Mouse (Mus musculus): ENCODE results near the gene Spag5. TPM values are rescaled to one million over a fixed set of nuclear protein-coding genes. Genes with fewer than 3 reads are reported as not detected.
"Not testable (repeated sequence)": the region's sequence is repeated elsewhere in the genome, so short reads cannot be mapped to it uniquely, and the experiment has no call there.

The Spag5 gene
- 63.0 and 64.7 TPM in 2 replicates for polyA plus RNA-seq (2016; fragmentation: Nextera tagmentation; extraction: Ambion mirVana)

DNA sequence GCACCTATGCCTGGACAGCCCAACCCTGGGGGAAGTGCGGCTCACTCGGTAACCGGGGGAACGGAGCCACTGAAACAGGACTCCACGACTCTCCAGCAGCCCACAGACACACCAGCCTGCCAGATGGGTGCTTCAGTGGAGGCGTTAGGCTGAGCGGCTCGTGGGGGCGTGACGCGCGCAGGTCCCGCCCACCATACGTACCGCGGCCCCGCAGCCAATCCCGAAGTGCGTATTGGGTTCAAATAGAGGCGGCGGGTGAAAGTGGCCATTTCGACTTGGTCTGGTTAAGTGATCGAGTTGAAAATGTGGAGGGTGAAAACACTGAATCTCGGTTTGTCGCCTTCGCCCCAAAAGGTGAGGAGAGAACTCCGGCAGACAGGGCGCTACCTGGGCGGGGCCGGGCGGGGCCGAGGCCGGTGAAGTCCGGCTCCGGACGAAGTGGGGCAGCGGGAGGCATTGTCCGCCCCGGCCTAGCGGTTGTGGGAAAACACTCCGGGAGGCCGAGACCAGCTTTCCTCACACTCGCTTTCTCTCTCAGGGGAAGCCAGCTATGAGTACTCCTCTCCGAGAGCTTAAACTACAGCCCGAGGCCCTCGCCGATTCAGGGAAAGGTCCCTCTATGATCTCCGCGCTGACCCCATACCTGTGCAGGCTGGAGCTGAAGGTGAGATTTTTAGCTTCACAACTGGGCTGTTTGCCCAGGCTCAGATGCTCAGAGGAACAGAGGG, at the start of gene Spag5:
Spag5 (plus strand) TSS at position 173 of the 728 bp plus-strand sequence.
- ATAC-seq (ENCODE audit: low FRiP score): peak; percentile 100
- peak within 1 kb of the TSS; percentile 79 for H3K4me2 ChIP-seq
- under 1% methylated on average over 49 of the region's 49 CpGs for WGBS
- no peaks in the 10 kb centered on the region for H3K27me3 ChIP-seq
- H3K27ac ChIP-seq: peak within 1 kb of the TSS; percentile 72
- no peaks in the 10 kb centered on the region for H3K9me3 ChIP-seq
- peaks cover 14% of the 10 kb centered on the region for H3K4me1 ChIP-seq
- H3K9ac ChIP-seq: peak within 1 kb of the TSS; percentile 76
- H3K4me3 ChIP-seq (replicated peaks): peak within 1 kb of the TSS; percentile 71
- H3K36me3 ChIP-seq (replicated peaks): peaks cover 31% of the 10 kb centered on the region

DNA sequence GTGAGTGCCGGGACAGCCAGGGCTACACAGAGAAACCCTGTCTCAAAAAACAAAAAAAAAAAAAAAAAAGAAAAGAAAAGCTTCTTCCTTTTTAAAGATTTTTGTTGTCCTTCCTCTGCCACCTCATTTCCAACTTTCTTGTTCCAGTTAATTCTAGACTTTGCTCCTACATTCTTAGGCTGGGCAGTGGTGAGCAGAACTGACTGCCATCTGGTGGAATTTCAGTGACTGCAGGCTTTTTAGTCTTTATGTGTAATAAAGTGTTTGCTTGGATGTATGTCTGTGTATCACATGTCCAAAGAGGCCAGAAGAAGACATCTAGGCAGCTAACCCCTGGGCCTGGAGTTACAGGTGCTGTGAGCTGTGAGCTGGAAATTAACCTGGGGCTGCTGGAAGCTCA, 44.7 kb upstream of the Spag5 start:
- Histone ChIP-seq H3K9me3 (no peaks in the 10 kb centered on the region), H3K4me1 (no peaks in the 10 kb centered on the region), H3K9ac (no peak overlapping the region), H3K4me3 (replicated peaks) (no peak overlapping the region), H3K36me3 (replicated peaks) (peaks cover 28% of the 10 kb centered on the region), H3K27ac (no peak overlapping the region), H3K4me2 (no peak overlapping the region), H3K27me3 (peaks cover 14% of the 10 kb centered on the region; the same call in 1 of the 2 replicates)
- no peak for ATAC-seq (ENCODE audit: low FRiP score)
- 100% methylated on average over 1 of the region's 1 CpGs for WGBS

DNA sequence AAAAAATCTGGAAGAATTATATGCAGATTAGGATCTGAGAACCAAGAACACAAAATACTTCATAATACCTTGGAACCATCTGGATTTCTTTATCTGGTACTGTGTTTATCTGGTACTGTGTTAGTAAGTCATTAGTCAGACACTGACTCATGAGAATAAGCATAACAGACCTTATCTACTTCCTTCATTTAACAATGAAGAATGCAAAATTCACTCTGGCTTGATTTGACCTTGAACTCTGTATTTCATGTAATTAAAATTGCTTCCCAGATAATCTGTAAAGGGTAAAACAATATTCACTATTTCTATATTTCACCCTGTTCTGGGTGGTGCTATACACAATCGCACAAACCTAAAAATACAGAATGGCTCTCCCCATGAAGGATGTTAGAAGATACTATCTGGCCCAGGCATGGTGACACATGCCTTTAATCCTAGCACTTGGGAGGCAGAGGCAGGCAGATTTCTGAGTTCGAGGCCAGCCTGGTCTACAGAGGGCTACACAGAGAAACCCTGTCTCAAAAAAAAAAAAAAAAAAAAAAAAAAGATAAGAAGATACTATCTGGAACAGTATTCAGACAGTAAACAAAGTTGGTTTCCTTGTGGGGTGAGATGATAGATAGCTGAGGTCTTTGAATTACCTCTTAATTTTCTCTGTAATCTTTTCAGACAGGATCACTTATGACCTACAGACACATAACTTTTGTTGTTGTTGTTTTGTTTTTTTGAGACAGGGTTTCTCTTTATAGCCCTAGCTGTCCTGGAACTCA, 40.7 kb upstream of the Spag5 start:
- Histone ChIP-seq H3K4me1 (peaks cover 11% of the 10 kb centered on the region), H3K9me3 (no peaks in the 10 kb centered on the region), H3K4me2 (peak overlapping the region; percentile 81), H3K27me3 (peaks cover 14% of the 10 kb centered on the region; the same call in 1 of the 2 replicates), H3K9ac (0 out of 2 replicates have a peak overlapping the region, but pooled peaks have one; percentile 91), H3K36me3 (replicated peaks) (peaks cover 24% of the 10 kb centered on the region), H3K27ac (no peak overlapping the region), H3K4me3 (replicated peaks) (peak overlapping the region; percentile 90)
- 95% methylated on average over 2 of the region's 2 CpGs for WGBS
- no peak for ATAC-seq (ENCODE audit: low FRiP score)

DNA sequence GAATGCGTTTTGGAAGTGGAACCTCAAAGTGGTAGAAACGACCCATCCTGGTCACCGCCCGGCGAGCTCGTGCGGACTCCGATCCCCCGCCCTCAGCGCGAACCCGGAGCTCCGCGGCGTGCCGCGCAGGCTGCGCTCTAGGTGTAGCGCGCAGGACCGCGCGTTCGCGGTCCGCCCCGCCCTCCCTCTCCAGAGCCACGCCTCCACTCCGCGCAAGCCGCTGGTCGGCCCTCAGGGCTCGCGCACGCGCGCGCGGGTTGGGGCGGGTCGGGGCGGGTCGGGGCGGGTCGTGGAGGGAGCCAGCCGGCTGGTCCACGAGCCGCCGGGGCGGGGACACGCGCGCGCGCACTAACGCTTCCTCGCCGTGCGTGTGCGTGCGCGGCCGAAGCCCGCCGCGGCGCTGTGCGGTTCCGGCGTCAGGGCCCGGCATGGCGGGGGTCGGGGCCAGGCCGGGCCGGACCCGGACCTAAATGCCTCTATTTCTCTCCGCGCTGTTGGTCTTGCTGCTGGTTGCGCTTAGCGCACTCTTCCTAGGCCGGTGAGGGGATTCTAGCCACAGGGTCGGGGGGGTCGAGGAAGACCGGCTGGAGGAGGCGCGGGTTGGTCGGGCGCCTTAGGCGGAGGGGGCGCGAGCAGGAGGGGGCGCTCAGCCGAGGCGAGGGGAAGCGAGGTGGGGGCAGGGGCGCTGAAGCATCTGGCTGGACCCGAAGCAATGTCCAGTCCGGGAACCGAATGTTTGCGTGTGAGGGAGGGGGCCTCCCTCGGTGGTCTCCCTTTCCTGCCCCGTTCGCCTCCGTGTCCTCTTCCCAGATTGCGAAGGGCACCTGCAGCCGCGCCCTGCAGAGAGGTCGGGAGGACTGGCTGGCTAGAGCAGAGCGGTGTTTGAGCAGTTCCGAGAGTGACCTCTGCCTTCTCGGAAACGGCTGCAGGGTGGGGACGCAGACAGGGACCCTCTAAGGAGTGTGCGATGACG, 39.7 kb upstream of the Spag5 start, which contains the start of gene 2610507B11Rik:
2610507B11Rik (plus strand) TSS at position 373 of the 973 bp plus-strand sequence.
- H3K9me3 ChIP-seq: no peaks in the 10 kb centered on the region
- H3K27me3 ChIP-seq: peaks cover 14% of the 10 kb centered on the region; the same call in 1 of the 2 replicates
- peaks cover 11% of the 10 kb centered on the region for H3K4me1 ChIP-seq
- peak within 1 kb of the TSS; percentile 81 for H3K4me2 ChIP-seq
- peaks cover 32% of the 10 kb centered on the region for H3K36me3 ChIP-seq (replicated peaks)
- WGBS: under 1% methylated on average over 109 of the region's 115 CpGs
- H3K27ac ChIP-seq: peak within 1 kb of the TSS; percentile 86
- peak within 1 kb of the TSS; percentile 90 for H3K4me3 ChIP-seq (replicated peaks)
- H3K9ac ChIP-seq: peak within 1 kb of the TSS; percentile 91
- ATAC-seq (ENCODE audit: low FRiP score): peak; percentile 95

DNA sequence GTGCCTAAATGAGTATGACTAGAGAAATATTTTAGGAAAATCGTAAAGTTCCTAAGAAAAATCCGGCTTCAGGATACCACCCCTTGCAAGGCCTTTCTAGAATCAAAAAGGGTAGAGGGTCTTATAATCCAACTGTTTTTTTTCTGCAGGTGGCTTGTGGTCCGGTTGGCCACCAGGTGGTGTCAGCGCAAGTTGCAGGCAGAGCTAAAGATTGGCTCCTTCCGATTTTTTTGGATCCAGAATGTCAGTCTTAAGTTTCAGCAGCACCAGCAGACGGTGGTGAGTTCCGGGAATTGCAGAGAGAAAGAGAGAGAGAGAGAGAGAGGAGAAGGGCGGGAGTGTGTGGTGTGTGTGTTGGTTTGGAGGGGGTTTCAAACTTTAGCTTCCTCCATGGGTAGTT, 38.8 kb upstream of the Spag5 start:
- peak overlapping the region; percentile 90 for H3K4me3 ChIP-seq (replicated peaks)
- ATAC-seq (ENCODE audit: low FRiP score): no peak
- peak overlapping the region; percentile 81 for H3K4me2 ChIP-seq
- H3K27me3 ChIP-seq: peaks cover 14% of the 10 kb centered on the region; the same call in 1 of the 2 replicates
- peak overlapping the region; percentile 25; the same call in 1 of the 2 replicates for H3K9ac ChIP-seq
- H3K27ac ChIP-seq: no peak overlapping the region
- H3K9me3 ChIP-seq: no peaks in the 10 kb centered on the region
- H3K36me3 ChIP-seq (replicated peaks): peaks cover 40% of the 10 kb centered on the region
- peaks cover 11% of the 10 kb centered on the region for H3K4me1 ChIP-seq
- WGBS: 2% methylated on average over 8 of the region's 8 CpGs

DNA sequence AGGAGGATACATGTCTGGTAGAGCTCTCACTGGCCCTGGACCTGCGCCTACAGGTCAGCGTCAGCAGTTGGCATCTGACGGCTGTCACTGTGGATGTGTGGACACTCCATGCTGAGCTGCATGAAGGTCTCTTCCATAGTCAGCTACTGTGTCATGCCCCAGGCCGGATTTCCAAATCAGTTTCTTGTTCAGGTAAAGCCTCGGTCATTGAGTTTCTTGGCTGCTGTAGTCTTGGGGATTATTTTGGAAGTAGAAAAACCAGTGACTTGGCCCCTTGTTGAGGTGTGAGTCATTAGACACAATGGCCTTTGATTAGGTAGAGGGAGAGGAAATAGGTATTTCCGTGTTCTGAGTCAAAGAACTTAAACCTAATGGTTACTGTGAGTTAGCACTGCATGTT, 35.8 kb upstream of the Spag5 start:
- H3K4me1 ChIP-seq: peaks cover 11% of the 10 kb centered on the region
- H3K36me3 ChIP-seq (replicated peaks): peaks cover 68% of the 10 kb centered on the region
- no peaks in the 10 kb centered on the region for H3K27me3 ChIP-seq
- no peaks in the 10 kb centered on the region for H3K9me3 ChIP-seq
- H3K4me3 ChIP-seq (replicated peaks): no peak overlapping the region
- no peak overlapping the region for H3K27ac ChIP-seq
- WGBS: 98% methylated on average over 6 of the region's 6 CpGs
- no peak for ATAC-seq (ENCODE audit: low FRiP score)
- H3K9ac ChIP-seq: no peak overlapping the region
- no peak overlapping the region for H3K4me2 ChIP-seq

DNA sequence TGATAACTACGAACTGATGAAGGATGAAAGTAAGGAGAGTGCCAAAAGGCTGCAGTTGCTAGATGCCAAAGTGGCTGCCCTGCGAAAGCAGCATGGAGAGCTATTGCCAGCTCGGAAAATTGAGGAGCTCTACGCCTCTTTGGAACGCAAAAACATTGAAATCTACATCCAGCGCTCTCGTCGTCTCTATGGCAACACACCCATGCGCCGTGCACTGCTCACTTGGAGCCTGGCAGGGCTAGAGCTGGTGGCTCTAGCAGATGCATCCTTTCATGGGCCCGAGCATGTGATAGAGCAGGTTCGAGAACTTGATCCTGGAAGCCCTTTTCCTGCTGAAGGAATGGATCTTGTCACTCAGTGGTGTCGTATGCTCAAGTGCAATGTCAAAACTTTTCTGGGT, 29.3 kb upstream of the Spag5 start:
- peaks cover 95% of the 10 kb centered on the region for H3K36me3 ChIP-seq (replicated peaks)
- no peaks in the 10 kb centered on the region for H3K27me3 ChIP-seq
- no peaks in the 10 kb centered on the region for H3K9me3 ChIP-seq
- no peak for ATAC-seq (ENCODE audit: low FRiP score)
- no peak overlapping the region for H3K9ac ChIP-seq
- WGBS: 93% methylated on average over 13 of the region's 13 CpGs
- H3K27ac ChIP-seq: no peak overlapping the region
- H3K4me1 ChIP-seq: no peaks in the 10 kb centered on the region
- H3K4me2 ChIP-seq: no peak overlapping the region
- no peak overlapping the region for H3K4me3 ChIP-seq (replicated peaks)

DNA sequence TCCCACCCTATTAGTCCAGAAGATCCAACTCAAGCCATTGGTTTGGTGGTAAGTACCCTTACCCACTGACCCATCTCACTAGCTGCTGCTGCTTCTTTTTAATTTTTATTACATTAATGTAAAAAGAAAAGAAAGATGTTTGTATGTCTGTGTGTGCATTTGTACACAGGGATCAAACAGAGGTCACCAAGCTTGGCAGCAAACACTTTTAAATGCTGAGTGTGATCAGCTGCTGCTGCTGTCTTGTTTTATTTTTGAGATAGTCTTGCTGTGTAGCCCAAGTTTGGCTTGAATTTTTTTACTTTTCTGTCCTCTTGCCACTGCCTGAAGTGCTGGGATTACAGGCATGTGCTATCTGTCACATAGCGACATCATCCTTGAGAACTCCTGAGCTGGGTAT, 25.7 kb upstream of the Spag5 start:
- Histone ChIP-seq H3K27me3 (no peaks in the 10 kb centered on the region), H3K36me3 (replicated peaks) (peaks cover 98% of the 10 kb centered on the region), H3K4me3 (replicated peaks) (no peak overlapping the region), H3K4me1 (no peaks in the 10 kb centered on the region), H3K27ac (no peak overlapping the region), H3K9me3 (no peaks in the 10 kb centered on the region), H3K4me2 (no peak overlapping the region), H3K9ac (no peak overlapping the region)
- WGBS: 100% methylated on average over 1 of the region's 1 CpGs
- no peak for ATAC-seq (ENCODE audit: low FRiP score)

DNA sequence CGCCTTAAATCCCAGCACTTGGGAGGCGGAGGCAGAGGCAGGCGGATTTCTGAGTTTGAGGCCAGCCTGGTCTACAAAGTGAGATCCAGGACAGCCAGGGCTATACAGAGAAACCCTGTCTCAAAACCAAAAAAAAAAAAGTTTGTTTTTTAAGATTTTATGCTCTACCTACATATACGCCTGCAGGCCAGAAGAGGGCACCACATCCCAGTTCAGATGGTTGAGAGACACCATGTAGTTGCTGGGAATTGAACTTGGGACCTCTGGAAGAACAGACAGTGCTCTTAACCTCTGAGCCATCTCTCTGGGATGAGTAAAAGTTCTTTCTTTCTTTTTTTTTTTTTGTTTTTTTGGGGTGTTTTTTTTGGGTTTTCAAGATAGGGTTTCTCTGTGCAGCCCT, 25.2 kb upstream of the Spag5 start:
- not testable (repeated sequence) for H3K4me1 ChIP-seq; H3K27me3 ChIP-seq; H3K27ac ChIP-seq; H3K9ac ChIP-seq; H3K4me3 ChIP-seq (replicated peaks); H3K9me3 ChIP-seq; ATAC-seq (ENCODE audit: low FRiP score); H3K4me2 ChIP-seq
- WGBS: 89% methylated on average over 4 of the region's 4 CpGs
- peaks cover 99% of the 10 kb centered on the region for H3K36me3 ChIP-seq (replicated peaks)

DNA sequence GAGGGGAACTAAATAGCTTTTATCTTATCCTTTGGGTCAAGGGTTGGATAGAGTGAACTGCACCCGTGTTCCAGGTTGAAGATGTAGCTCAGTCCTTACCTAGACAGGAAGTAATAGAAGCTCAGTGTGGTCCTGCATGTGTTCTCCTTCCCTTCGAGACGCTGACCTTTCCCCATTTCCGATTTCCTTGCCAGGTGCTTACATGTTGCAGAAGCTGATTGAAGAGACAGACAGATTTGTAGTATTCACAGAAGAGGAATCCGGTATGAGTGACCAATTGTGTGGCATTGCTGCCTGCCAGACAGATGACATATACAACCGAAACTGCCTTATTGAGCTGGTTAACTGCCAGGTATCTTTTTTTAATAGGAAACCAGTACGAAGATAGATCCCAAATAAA, 22.5 kb upstream of the Spag5 start:
- no peak overlapping the region for H3K4me3 ChIP-seq (replicated peaks)
- H3K4me1 ChIP-seq: no peaks in the 10 kb centered on the region
- no peak overlapping the region for H3K4me2 ChIP-seq
- no peaks in the 10 kb centered on the region for H3K27me3 ChIP-seq
- no peaks in the 10 kb centered on the region for H3K9me3 ChIP-seq
- H3K27ac ChIP-seq: no peak overlapping the region
- 94% methylated on average over 7 of the region's 7 CpGs for WGBS
- no peak overlapping the region for H3K9ac ChIP-seq
- ATAC-seq (ENCODE audit: low FRiP score): no peak
- H3K36me3 ChIP-seq (replicated peaks): peaks cover 99% of the 10 kb centered on the region

DNA sequence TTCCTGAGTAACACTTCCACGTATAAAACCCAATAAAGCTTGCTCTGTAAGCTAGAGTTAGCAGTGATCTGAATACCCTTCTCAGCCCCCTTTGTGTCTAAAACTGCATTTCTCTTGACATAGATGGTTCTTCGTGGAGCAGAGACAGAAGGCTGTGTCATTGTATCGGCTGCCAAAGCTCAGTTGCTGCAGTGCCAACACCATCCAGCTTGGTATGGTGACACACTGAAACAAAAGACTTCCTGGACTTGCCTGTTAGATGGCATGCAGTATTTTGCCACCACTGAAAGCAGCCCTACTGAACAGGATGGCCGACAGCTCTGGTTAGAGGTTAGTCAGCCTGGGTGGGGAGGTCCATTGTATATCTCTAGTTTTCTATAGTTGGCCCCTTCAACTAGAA, 21.7 kb upstream of the Spag5 start:
- no peak for ATAC-seq (ENCODE audit: low FRiP score)
- no peaks in the 10 kb centered on the region for H3K9me3 ChIP-seq
- no peak overlapping the region for H3K27ac ChIP-seq
- no peaks in the 10 kb centered on the region for H3K27me3 ChIP-seq
- H3K4me3 ChIP-seq (replicated peaks): no peak overlapping the region
- 92% methylated on average over 4 of the region's 4 CpGs for WGBS
- H3K4me2 ChIP-seq: no peak overlapping the region
- no peak overlapping the region for H3K9ac ChIP-seq
- no peaks in the 10 kb centered on the region for H3K4me1 ChIP-seq
- peaks cover 99% of the 10 kb centered on the region for H3K36me3 ChIP-seq (replicated peaks)
